Mouse (Mus musculus) neural tube, embryonic 15.5 days (tissue): ENCODE measurements around the gene Hepacam. TPM values are rescaled to one million over a fixed set of nuclear protein-coding genes. Genes with fewer than 3 reads are reported as not detected.

Experiments
- polyA plus RNA-seq: library from polyadenylated mRNA; unstranded; fragments of >200 nt; fragmentation: Nextera tagmentation; extraction: Ambion mirVana; gene quantifications from 2 replicates; pipeline ENCODE4 v1.2.1, GENCODE M21; 2015

Gene Hepacam
- polyA plus RNA-seq, 1 experiment from 2014 or later: 25.6 TPM

Other genes starting within 250 kb of the Hepacam start
- 46.1 and 52.3 TPM in 2 replicates for gene Pknox2, start 219.9 kb upstream of the Hepacam start, polyA plus RNA-seq
- 8.0 and 9.4 TPM in 2 replicates for gene Tmem218, start 159.1 kb upstream of the Hepacam start, polyA plus RNA-seq
- 1.8 and 2.2 TPM in 2 replicates for gene Slc37a2, start 111.6 kb upstream of the Hepacam start, polyA plus RNA-seq
- gene Ccdc15, start 18.9 kb upstream of the Hepacam start, polyA plus RNA-seq: 6.4 and 7.7 TPM in 2 replicates
- 5.4 and 6.2 TPM in 2 replicates for gene Robo4, start 34.5 kb downstream of the Hepacam start, polyA plus RNA-seq
- gene Robo3, start 65.9 kb downstream of the Hepacam start, polyA plus RNA-seq: 4.8 and 8.7 TPM in 2 replicates
- gene Msantd2, start 122.0 kb downstream of the Hepacam start, polyA plus RNA-seq: 27.6 and 30.7 TPM in 2 replicates
- 42.2 and 47.0 TPM in 2 replicates for gene Esam, start 160.7 kb downstream of the Hepacam start, polyA plus RNA-seq
- 0.54 and 0.91 TPM in 2 replicates for gene Vsig2, start 171.9 kb downstream of the Hepacam start, polyA plus RNA-seq
- gene Nrgn, start 185.6 kb downstream of the Hepacam start, polyA plus RNA-seq: 3.8 and 6.9 TPM in 2 replicates
- gene Siae, start 188.3 kb downstream of the Hepacam start, polyA plus RNA-seq: 13.3 and 14.9 TPM in 2 replicates
- gene Spa17, start 246.4 kb downstream of the Hepacam start, polyA plus RNA-seq: 7.4 and 11.0 TPM in 2 replicates